Mouse (Mus musculus) E14TG2a.4 (cell line): ENCODE measurements around the gene Hand1.

Source experiments
- CTCF ChIP-seq: conservative IDR thresholded peaks from 2 replicates; pipeline ENCODE4 v1.5.1; 2014; ENCODE audit warnings: low read length
- NANOG ChIP-seq: IDR thresholded peaks from 2 replicates; pipeline ENCODE4 v1.6.1; 2014; ENCODE audit warnings: borderline replicate concordance, low read length, mixed read lengths

GRCm38 (mm10) chr11:57809017-57809731 is 23.4 kb downstream of the Hand1 start:
- TF ChIP-seq CTCF (no peak), NANOG (no peak)
